Mouse (Mus musculus) liver, embryonic 15.5 days (tissue): ENCODE measurements around the gene Fgfr2. TPM values are rescaled to one million over a fixed set of nuclear protein-coding genes. Genes with fewer than 3 reads are reported as not detected.

Source experiments
- ATAC-seq: fragments of 200-750 bp; cut with Nextera tagmentation; 2 replicates; pipeline ENCODE4 v1.8.0; 2017; ENCODE audit warnings: moderate number of reproducible peaks, mild to moderate bottlenecking, moderate library complexity; ENCODE audit not compliant: insufficient read depth
- H3K27ac ChIP-seq: fragments of 300-500 bp; sonication (generic); replicated peaks from 2 replicates; pipeline ENCODE4 v1.5.1; 2015; ENCODE audit warnings: mild to moderate bottlenecking, inconsistent platforms
- H3K27me3 ChIP-seq: fragments of 300-500 bp; sonication (generic); 2 replicates; pipeline ENCODE4 v1.6.1; 2015; ENCODE audit warnings: mild to moderate bottlenecking, inconsistent platforms
- H3K36me3 ChIP-seq: fragments of 300-500 bp; sonication (generic); replicated peaks from 2 replicates; pipeline ENCODE4 v1.6.1; 2015; ENCODE audit warnings: moderate library complexity, mild to moderate bottlenecking, inconsistent platforms
- H3K4me1 ChIP-seq: fragments of 300-500 bp; sonication (generic); replicated peaks from 2 replicates; pipeline ENCODE4 v1.6.1; 2015; ENCODE audit warnings: inconsistent platforms
- H3K4me2 ChIP-seq: fragments of 300-500 bp; sonication (generic); 2 replicates; pipeline ENCODE4 v1.6.1; 2015; ENCODE audit warnings: moderate library complexity, mild to moderate bottlenecking, inconsistent platforms
- H3K4me3 ChIP-seq: fragments of 300-500 bp; sonication (generic); replicated peaks from 2 replicates; pipeline ENCODE4 v1.5.1; 2015; ENCODE audit warnings: mild to moderate bottlenecking, inconsistent platforms
- H3K9ac ChIP-seq: fragments of 300-500 bp; sonication (generic); 2 replicates; pipeline ENCODE4 v1.6.1; 2015; ENCODE audit warnings: moderate library complexity, mild to moderate bottlenecking, inconsistent platforms
- H3K9me3 ChIP-seq: fragments of 300-500 bp; sonication (generic); replicated peaks from 2 replicates; pipeline ENCODE4 v1.6.1; 2016; ENCODE audit warnings: inconsistent platforms
- WGBS: fragments of 180-500 bp; shearing (Covaris S2); methylation state at CpG from one replicate; pipeline ENCODE4 v1.1.7; 2015; ENCODE audit warnings: mixed read lengths; ENCODE audit not compliant: insufficient replicate concordance; 5-methylcytosine and 5-hydroxymethylcytosine counted together
- polyA plus RNA-seq: library from polyadenylated mRNA; unstranded; fragments of >200 nt; fragmentation: Nextera tagmentation; extraction: Ambion mirVana; gene quantifications from 2 replicates; pipeline ENCODE4 v1.2.1, GENCODE M21; 2015

The Fgfr2 gene
- polyA plus RNA-seq, 1 experiment from 2014 or later, result 10.5 TPM

- H3K27me3 ChIP-seq, result peaks cover 22% of the 10 kb centered on the region
- no peak overlapping the region for H3K4me2 ChIP-seq
- peaks cover 11% of the 10 kb centered on the region; the same call in 1 of the 2 replicates for H3K4me1 ChIP-seq
- no peak overlapping the region for H3K4me3 ChIP-seq
- H3K36me3 ChIP-seq, result no peaks in the 10 kb centered on the region
- no peak overlapping the region for H3K27ac ChIP-seq
- WGBS, result 61% methylated on average over 5 of the region's 5 CpGs
- ATAC-seq, result no peak
- no peak overlapping the region for H3K9ac ChIP-seq
- H3K9me3 ChIP-seq, result no peaks in the 10 kb centered on the region
Observed at GRCm38 (mm10) chr7:132589610-132590009, 533.5 kb downstream of the Fgfr2 start.

- H3K9me3 ChIP-seq, result no peaks in the 10 kb centered on the region
- no peaks in the 10 kb centered on the region for H3K4me1 ChIP-seq
- H3K27ac ChIP-seq, result no peak overlapping the region
- H3K27me3 ChIP-seq, result peaks cover 17% of the 10 kb centered on the region
- no peak for ATAC-seq
- 66% methylated on average over 5 of the region's 5 CpGs for WGBS
- no peak overlapping the region for H3K4me2 ChIP-seq
- H3K36me3 ChIP-seq, result no peaks in the 10 kb centered on the region
- no peak overlapping the region for H3K9ac ChIP-seq
- H3K4me3 ChIP-seq, result no peak overlapping the region
Observed at GRCm38 (mm10) chr7:132587167-132587566, 536.0 kb downstream of the Fgfr2 start.

- Histone ChIP-seq H3K9me3 (no peaks in the 10 kb centered on the region), H3K9ac (no peak overlapping the region), H3K27ac (no peak overlapping the region), H3K27me3 (peaks cover 26% of the 10 kb centered on the region), H3K4me2 (no peak overlapping the region), H3K4me3 (no peak overlapping the region), H3K36me3 (no peaks in the 10 kb centered on the region), H3K4me1 (no peaks in the 10 kb centered on the region)
- WGBS, result 32% methylated on average over 3 of the region's 3 CpGs
- no peak for ATAC-seq
Observed at GRCm38 (mm10) chr7:132585695-132586491, 537.3 kb downstream of the Fgfr2 start.

GRCm38 (mm10) chr7:132581441-132581840 lies 541.7 kb downstream of the Fgfr2 start:
- ATAC-seq, result no peak
- H3K36me3 ChIP-seq, result no peaks in the 10 kb centered on the region
- H3K4me3 ChIP-seq, result no peak overlapping the region
- H3K27me3 ChIP-seq, result peaks cover 61% of the 10 kb centered on the region
- H3K27ac ChIP-seq, result no peak overlapping the region
- WGBS, result 58% methylated on average over 2 of the region's 2 CpGs
- H3K9ac ChIP-seq, result no peak overlapping the region
- H3K9me3 ChIP-seq, result no peaks in the 10 kb centered on the region
- no peak overlapping the region for H3K4me2 ChIP-seq
- H3K4me1 ChIP-seq, result peaks cover 7% of the 10 kb centered on the region

- Histone ChIP-seq H3K4me2 (no peak overlapping the region), H3K4me1 (peaks cover 11% of the 10 kb centered on the region), H3K4me3 (no peak overlapping the region), H3K9me3 (no peaks in the 10 kb centered on the region), H3K27me3 (peaks cover 58% of the 10 kb centered on the region), H3K9ac (no peak overlapping the region), H3K27ac (no peak overlapping the region), H3K36me3 (no peaks in the 10 kb centered on the region)
- WGBS, result 53% methylated on average over 6 of the region's 6 CpGs
- no peak for ATAC-seq
Observed at GRCm38 (mm10) chr7:132580511-132580910, 542.6 kb downstream of the Fgfr2 start.

GRCm38 (mm10) chr7:132576891-132577290 lies 546.3 kb downstream of the Fgfr2 start:
- 40% methylated on average over 4 of the region's 4 CpGs for WGBS
- H3K27me3 ChIP-seq, result peaks cover 44% of the 10 kb centered on the region
- peaks cover 43% of the 10 kb centered on the region for H3K4me1 ChIP-seq
- peak overlapping the region; percentile 87 for H3K4me2 ChIP-seq
- no peak for ATAC-seq
- H3K9ac ChIP-seq, result peak overlapping the region; percentile 50
- H3K4me3 ChIP-seq, result peak overlapping the region; percentile 87
- peak overlapping the region; percentile 92; the same call in 1 of the 2 replicates for H3K27ac ChIP-seq
- no peaks in the 10 kb centered on the region for H3K9me3 ChIP-seq
- no peaks in the 10 kb centered on the region for H3K36me3 ChIP-seq

- Histone ChIP-seq H3K36me3 (no peaks in the 10 kb centered on the region), H3K4me3 (peak within 1 kb of the TSS; percentile 87), H3K27me3 (peaks cover 40% of the 10 kb centered on the region), H3K4me2 (peak within 1 kb of the TSS; percentile 87), H3K4me1 (peaks cover 51% of the 10 kb centered on the region), H3K9me3 (no peaks in the 10 kb centered on the region), H3K27ac (peak within 1 kb of the TSS; percentile 92), H3K9ac (peak within 1 kb of the TSS; percentile 88)
- ATAC-seq, result peak; percentile 94
- WGBS, result under 1% methylated on average over 49 of the region's 49 CpGs
Observed at GRCm38 (mm10) chr7:132576116-132576650, 547.0 kb downstream of the Fgfr2 start, which contains the start of gene Oat. Oat (minus strand) TSS chr7:132576398.

GRCm38 (mm10) chr7:132575623-132576022 lies 547.5 kb downstream of the Fgfr2 start:
- H3K27me3 ChIP-seq, result peaks cover 36% of the 10 kb centered on the region
- under 1% methylated on average over 13 of the region's 13 CpGs for WGBS

GRCm38 (mm10) chr7:132574646-132575045 lies 548.5 kb downstream of the Fgfr2 start:
- ATAC-seq, result no peak
- H3K4me3 ChIP-seq, result no peak overlapping the region
- no peak overlapping the region for H3K27ac ChIP-seq
- peaks cover 3% of the 10 kb centered on the region; the same call in 1 of the 2 replicates for H3K36me3 ChIP-seq
- 74% methylated on average over 5 of the region's 5 CpGs for WGBS
- H3K27me3 ChIP-seq, result peaks cover 32% of the 10 kb centered on the region
- H3K9ac ChIP-seq, result no peak overlapping the region
- H3K9me3 ChIP-seq, result no peaks in the 10 kb centered on the region
- peak overlapping the region; percentile 87; the same call in 1 of the 2 replicates for H3K4me2 ChIP-seq
- H3K4me1 ChIP-seq, result peaks cover 65% of the 10 kb centered on the region

More at GRCm38 (mm10) chr7:132575623-132576022, 547.5 kb downstream of the Fgfr2 start:
- ATAC-seq, result peak; percentile 75
- Histone ChIP-seq H3K36me3 (no peaks in the 10 kb centered on the region), H3K4me1 (peaks cover 55% of the 10 kb centered on the region), H3K27ac (peak overlapping the region; percentile 92), H3K9ac (peak overlapping the region; percentile 88), H3K9me3 (no peaks in the 10 kb centered on the region), H3K4me2 (peak overlapping the region; percentile 87), H3K4me3 (peak overlapping the region; percentile 87)

GRCm38 (mm10) chr7:132573205-132573604 lies 549.9 kb downstream of the Fgfr2 start:
- H3K4me3 ChIP-seq, result no peak overlapping the region
- peaks cover 77% of the 10 kb centered on the region for H3K4me1 ChIP-seq
- ATAC-seq, result no peak
- peak overlapping the region; percentile 42 for H3K27ac ChIP-seq
- H3K9me3 ChIP-seq, result no peaks in the 10 kb centered on the region
- H3K27me3 ChIP-seq, result peaks cover 23% of the 10 kb centered on the region
- H3K9ac ChIP-seq, result no peak overlapping the region
- 70% methylated on average over 6 of the region's 6 CpGs for WGBS
- peak overlapping the region; percentile 47 for H3K4me2 ChIP-seq
- H3K36me3 ChIP-seq, result peaks cover 16% of the 10 kb centered on the region

- ATAC-seq, result no peak
- peak overlapping the region; percentile 42; the same call in 1 of the 2 replicates for H3K27ac ChIP-seq
- H3K4me1 ChIP-seq, result peaks cover 80% of the 10 kb centered on the region
- peaks cover 20% of the 10 kb centered on the region for H3K36me3 ChIP-seq
- no peak overlapping the region for H3K9ac ChIP-seq
- WGBS, result 29% methylated on average over 3 of the region's 3 CpGs
- no peaks in the 10 kb centered on the region for H3K9me3 ChIP-seq
- peak overlapping the region; percentile 47 for H3K4me2 ChIP-seq
- no peak overlapping the region; the same call in 1 of the 2 replicates for H3K4me3 ChIP-seq
- peaks cover 18% of the 10 kb centered on the region for H3K27me3 ChIP-seq
Observed at GRCm38 (mm10) chr7:132572738-132573137, 550.4 kb downstream of the Fgfr2 start.
